Mouse (Mus musculus) left cerebral cortex, adult 18-20 months (tissue): ENCODE measurements around the gene Ahnak. TPM values are rescaled to one million over a fixed set of nuclear protein-coding genes. Genes with fewer than 3 reads are reported as not detected.
"Not testable (repeated sequence)": the region's sequence is repeated elsewhere in the genome, so short reads cannot be mapped to it uniquely, and the experiment has no call there.

Source experiments
- DNase-seq, 2 experiments: peaks; one replicate each; pipeline ENCODE4 v3.0.0; 2021 to 2022; ENCODE audit warnings: low spot score in 2 of 2, mixed read lengths in 1 of 2
- total RNA-seq, 2 experiments: library from RNA; stranded (reverse); gene quantifications; 2 replicates each; pipeline ENCODE4 v1.2.3; 2021

Ahnak gene
- total RNA-seq, 2 experiments from 2014 or later = 18.6 to 23.5 TPM

DNA sequence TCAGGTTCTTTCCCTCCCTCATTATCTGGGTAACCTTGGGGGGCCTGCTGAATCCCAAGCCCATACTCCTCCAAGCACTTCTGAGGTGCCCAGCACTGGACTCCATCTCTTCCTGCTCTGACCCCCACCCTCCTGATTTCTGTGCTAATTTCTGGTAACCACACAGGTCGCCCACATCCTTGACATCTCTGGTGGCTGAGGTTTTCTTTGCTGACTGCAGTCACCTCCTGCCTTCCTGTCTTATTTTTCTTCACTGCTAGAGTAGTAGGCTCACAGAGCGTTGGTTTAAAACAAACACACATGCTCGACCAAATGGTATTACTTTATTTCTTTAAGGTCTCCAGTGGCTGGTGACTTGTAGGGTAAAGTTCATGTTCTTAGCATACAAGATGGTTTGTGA is 49.1 kb downstream of the Ahnak start:
- no peak for DNase-seq

DNA sequence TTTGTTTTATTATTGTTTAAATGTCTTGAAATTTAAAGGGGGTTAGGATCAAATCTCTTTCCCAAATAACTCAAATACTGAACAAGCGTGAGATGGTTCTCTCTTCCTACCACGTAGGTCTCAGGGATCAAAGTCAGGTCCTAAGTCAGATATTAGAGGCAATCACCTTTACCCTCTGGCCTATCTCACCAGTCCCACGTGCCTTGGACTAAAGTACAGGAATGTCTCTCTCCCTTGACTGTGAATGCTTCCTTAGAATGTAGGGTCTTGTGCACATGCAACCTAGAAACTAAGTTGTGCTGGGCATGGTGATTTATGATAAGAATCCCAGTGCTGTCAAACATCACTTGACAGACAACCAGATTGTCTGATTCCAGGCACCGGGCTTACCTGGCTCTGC is 50.2 kb downstream of the Ahnak start:
- no peak for DNase-seq

DNA sequence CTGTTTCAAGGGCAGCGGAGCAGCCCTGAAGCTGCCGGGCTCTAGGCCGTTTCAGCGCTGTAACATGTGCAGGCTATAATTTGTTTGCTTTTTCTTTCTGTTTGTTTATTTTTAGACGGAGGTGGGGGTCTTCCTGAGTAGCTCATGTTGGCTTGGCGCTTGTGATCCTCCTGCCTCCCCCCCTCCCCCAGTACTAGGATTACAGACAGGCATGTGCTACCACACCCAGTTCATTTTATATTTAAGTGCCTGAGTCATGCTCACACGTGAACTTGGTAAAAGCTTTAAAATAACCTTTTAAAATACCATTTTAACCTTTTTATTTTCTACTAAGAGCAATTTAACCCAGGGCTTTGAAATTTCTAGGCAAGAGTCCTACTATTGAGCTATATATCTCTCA is 50.8 kb downstream of the Ahnak start:
- no peak for DNase-seq

DNA sequence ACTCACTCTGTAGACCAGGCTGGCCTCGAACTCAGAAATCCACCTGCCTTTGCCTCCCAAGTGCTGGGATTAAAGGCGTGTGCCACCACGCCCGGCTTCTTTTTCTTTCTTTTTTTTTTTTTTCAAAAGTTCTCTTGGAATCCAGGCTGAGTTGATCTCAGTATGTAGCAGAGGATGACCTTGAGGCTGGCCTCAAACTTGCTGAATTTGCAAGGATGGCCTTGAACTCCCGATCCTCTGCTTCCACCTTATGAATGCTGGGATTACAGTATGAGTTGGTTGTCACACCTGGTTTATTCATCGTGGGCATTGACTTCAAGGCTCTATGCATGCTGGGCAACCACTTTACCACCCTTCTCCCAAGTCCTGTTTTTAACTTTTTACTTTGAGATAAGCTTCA is 51.6 kb downstream of the Ahnak start:
- DNase-seq = no peak

DNA sequence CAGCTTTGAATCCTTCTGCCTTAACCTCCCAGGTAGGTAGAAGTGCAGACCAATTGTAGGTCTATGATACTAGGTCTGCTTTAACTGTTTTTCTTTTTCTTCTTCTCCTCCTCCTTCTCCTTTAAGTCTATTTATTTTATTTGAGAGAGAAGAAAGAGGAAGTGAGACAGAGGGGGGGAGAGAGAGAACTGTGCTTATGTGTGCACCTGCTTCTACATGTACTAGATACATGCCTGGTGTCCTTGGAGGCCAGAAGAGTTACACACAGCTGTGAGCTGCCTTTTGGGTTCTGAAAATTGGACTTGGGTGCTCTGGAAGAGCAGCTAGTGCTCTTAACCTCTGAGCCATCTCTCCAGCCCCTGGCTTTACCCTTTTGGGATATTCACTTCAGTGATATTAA is 52.0 kb downstream of the Ahnak start:
- no peak for DNase-seq

DNA sequence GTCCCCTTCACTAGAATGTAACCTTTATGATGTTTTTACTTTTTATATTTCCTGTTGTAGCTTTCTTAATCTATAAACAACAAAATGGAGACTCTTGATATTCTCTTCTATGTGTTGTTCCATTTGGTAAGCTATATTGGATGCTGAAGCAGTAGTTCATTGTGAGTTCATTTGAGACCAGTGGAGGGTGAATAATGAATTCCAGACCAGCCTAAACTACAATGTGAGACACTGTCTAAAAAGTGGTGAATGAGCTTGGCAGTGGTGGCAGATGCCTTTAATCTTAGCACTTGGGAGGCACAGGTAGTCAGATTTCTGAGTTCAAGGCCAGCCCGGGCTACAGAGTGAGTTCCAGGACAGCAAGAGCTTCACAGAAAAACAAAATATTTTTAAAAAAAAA is 54.0 kb downstream of the Ahnak start:
- no peak for DNase-seq

DNA sequence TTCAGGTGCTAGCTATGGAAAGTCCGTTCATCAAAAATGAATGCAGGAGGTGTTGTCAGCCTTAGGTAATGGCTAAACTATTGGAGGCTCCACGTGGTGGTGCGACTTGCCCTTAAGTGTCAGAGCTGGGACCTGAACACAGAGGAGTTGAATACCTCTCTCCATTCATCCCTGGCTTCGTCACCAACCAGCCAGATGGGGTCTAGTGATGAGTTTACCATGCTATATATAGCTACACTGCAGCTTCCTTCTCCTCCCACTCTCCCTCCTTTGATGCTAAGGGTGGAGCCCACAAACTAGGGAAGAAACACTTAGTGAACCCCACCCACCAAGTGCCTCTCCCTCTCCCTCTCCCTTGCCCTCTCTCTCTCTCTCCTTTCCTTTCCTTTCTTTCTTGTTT is 55.2 kb downstream of the Ahnak start:
- no peak for DNase-seq

DNA sequence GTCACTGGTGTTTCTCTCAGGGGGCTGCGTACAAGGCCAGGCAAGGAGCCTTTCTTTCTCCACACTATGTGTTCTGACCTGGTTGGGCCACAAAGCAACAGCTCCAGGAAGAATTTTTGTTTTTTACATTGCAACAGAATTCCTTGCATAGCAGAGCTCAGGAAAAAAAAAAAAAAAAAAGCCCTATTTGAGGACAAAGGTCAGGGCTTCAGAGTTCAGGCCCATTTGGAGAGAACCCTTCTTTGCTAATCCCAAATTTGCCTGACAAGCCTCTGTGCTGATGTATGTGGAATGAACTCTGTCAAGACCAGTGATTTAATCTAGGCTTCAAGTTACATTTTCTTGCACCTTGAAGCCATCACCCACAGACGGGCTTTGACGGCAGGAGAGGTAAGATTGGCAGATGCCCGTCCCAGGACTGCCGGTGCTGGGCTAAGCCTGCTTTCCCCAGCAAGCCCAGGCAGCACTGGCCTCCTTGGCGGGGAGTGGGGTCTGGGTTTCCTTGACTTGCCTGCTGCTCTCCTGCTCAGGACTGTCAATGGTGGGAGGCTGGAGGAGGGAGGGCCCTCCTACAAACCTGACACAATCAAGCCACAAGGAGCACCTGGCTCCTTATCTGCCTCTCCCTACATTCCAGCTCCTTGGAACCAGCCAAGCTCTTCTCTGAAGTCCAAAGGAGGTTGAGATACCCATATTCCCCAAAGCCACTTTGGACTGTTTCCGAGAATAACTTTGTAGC is 58.3 kb downstream of the Ahnak start:
- no peak for DNase-seq

DNA sequence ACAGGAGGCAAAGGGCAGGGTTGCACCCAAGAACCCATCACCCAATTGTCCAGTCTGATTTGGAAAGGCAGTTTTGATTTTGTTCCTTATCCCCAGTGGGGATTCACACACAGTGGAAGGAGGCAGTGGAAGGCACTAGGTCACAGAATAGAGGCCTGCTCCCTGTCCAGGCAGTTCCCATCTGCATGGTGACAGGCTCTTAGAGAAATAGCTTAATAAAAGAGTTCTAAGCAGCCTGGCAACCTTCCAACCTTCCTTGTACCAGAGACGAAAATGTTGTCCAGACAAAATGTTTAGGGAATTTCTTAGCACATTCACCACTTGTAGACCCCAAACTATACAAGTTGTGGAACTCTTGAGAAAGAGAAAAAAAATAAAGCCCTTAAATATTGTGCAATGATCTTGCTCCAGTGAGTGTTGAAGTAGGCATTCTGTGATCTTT is 58.9 kb downstream of the Ahnak start:
- DNase-seq = no peak

DNA sequence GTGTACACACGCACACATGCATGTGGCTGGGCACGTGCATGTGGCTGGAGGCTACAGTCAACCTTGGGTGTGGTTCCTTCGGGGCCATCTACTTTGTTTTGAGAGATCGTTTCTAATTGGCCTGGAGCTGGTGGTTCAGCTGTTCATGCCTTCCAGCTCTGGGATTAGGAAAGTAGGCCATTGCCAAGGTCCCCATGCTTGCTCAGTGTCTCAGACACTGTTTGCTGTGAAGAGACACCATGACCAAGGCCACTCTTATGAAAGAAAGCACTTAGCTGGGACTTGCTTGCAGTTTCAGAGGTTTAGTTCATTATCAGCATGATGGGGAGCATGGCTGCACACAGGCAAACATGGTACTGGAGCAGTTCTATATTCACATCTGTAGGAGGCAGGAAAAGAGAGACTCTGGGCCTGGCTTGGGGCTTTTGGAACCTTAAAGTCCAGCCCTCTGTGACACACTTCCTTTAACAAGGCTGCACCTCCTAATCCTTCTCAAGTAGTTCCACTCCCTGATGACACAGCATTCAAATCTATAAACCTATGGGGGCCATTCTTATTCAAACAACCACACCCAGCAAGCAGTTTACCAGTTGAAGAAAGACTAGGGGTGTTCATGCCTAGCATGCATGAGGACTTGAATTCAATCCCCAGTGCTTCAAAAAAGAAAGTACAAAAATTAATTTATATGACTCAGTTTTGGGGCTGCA is 60.0 kb downstream of the Ahnak start:
- no peak for DNase-seq

DNA sequence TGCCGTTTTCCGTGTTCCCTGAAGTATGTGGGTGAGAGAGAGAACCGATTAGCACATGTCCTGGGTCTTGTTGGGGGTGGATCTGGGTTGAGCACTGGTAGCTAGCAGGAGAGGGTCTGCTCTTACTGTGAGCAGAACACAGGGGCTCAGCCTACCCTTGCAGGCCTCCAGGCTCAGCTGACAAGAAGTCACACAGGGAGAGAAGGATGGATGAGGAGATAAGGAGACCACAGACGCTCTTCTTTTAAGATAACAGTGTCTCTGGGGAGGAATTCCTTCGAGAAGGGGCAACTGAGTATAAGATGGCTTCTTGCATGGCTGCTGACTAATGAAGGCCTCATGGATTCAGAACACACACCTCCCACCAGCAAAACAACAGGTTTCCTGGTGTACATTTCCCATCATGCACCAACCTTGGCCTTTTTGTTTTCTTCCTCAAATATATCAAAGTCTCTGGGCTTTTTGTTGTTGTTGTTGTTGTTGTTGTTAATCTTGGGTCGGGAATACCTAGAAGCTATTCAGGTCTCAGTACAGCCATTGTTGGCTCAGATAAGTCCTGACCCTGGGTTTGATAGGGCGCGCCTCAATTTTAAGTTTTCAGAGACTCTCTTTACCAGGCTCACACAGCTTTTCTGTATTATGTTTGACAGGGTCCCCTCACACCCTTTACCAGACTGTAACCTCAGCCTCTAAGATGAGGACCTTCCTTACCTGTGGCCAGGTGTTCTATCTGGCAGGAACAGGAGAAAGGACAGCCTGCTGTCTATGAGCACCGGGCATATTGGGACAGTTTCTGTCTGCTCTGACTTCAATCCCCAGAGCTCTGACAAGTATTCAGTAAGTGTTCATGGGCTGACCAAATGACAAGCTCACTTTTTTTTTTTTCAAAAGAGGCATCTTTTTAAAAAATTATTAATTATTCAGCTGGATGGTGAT is 61.5 kb downstream of the Ahnak start:
- no peak for DNase-seq

DNA sequence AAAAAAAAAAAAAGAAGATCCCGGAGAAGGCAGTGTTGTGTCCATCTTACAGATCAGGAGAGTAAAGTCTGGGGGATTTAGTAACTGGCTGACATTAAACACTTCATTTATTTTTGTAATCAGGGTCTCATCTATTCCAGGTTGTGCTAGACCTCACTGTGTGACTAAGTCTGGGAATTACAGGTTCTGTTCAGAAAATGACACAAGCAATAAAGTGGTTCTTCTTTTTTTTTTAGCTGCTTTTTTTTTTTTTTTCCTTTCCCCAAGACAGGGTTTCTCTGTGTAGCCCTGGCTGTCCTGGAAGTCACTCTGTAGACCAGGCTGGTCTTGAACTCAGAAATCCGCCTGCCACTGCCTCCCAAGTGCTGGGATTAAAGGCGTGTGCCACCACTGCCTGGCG is 62.9 kb downstream of the Ahnak start:
- not testable (repeated sequence) for DNase-seq

DNA sequence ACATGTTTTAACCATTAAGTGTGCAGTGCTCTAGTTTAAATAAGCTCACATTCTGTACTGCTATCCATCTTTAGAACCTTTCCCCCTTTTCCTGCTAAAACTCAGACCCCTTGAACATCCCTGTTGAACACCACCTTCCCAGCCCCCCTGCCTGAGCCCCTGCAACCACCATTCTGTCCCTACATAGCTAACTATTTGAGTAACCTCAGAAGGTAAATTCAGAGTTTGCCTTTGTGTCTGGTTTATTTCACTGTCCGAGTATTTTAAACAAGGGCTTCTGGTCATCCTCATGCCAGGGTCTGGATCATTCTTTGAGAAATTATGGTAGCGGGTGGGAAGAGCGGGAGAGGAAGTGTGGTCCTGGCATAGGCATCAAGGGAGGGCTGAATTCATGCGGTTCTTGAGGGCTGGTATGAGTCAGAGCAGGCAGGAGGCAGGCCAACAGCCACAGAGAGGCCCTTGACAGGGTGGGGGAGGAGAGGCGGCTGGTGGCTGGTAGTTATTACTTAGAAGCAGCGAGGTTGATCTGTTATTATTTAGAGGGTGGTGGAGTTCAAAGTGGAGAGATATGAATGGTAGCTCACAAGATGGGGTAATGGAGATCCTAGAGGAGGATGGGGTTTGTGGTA is 63.8 kb downstream of the Ahnak start:
- DNase-seq = no peak

DNA sequence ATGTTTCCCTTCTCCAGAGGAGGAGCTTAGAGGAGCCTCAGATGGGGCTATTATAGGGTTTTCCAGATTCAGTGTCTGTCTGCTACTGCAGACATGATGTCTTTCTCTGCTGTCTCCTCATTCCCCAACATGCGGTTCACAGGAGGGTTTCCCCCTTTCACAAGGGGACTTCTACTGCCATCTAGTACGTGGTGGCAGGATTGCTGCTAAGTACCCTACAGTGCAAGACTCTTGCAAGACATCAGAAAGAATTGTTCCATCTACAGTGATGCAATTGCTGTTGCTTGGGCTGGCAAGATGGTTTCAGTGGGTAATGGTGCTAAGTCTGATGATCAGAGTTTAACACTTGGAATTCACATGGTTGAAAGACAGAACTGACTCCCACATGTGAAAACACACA is 66.1 kb downstream of the Ahnak start:
- DNase-seq = no peak

DNA sequence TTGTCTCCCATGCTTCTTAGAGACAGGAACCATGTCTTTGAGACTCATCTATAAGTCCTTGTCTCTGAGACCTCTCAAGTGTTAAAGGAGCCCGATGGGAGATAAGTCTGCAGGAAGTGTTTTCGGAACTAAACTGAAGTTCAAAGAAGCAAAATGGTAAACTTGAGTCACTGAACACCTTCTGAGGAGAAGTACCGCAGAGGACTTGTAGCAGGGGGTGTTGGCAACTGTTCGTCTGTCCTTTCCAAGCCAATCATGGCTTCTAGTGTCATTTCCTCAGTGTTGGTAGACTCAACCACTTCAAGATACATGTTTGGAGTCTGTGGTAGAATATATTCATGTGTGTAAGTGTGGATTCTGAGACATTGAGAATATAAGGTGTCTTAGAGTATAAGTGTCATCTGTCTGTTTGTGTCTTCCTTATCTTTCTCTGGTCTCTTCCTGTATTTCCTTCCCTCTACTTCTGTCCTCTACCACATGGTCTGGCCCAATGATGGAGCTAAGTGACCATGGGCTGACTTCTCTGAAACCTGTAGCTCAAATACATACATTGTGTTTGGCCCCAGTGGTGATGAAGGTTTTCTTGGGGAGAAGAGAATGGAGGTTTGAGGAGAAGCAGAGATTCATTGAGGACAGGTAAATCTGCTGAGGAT is 66.7 kb downstream of the Ahnak start:
- no peak for DNase-seq

DNA sequence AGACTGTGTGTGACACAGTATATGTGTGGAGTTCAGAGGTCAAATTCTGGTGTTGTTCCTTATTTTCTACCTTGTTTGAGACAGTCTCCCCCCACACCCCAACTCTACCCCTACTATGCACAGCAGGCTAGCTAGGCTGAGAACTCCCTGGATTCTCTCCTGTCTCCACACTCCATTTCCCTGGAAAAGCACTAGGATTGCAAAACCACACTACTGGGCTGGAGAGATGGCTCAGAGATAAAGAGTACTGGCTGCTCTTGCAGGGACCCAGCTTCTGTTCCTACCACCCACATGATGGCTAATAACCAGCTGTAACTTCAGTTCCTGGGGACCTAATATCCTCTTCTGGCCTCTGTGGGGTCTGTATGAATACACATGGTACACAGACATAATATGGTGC is 68.6 kb downstream of the Ahnak start:
- no peak for DNase-seq

DNA sequence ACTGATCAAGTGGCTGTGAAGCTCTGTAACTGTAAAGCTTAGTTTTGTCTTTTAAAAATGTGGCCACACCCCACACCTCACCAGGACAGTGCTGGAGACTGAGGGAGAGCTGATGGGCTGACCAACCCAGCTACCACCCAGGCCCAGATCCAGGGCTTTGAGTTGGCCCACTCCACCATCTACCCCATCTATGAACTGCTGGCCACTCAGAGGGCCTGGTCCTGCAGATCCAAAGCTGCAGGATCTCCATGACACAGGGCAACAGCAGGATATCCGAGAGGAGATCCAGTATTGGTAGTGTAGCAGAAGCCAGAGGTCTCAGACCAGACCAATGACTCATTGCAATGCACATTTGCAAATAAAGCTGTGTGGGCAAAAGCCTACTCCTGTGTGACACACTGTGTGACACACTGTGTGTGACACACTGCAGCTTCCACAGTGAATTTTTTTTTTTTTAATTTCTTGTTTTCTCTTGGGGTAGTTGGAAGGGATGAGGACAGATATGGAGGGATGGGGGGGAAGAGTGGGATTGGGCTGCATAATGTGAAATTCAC is 69.3 kb downstream of the Ahnak start:
- DNase-seq = no peak

DNA sequence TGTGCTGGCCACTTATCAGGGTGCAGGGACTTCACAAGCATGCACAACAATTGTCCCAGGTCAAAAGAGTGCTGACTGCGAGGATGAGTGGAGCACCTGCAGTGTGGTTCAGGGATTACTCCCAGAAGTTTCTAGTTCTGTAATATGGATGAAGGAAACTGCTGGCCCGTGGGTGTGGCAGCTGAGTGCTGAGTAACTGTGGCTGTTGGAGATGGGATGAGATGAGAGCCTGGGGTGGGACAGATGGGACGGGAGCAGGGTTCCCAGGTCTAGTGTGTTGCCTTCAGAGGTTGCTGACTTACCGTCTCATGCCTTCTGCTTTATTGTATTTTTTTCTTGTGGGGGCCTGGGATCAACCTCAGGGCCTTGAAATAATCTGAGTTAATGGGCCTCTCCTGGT is 69.9 kb downstream of the Ahnak start:
- no peak for DNase-seq

DNA sequence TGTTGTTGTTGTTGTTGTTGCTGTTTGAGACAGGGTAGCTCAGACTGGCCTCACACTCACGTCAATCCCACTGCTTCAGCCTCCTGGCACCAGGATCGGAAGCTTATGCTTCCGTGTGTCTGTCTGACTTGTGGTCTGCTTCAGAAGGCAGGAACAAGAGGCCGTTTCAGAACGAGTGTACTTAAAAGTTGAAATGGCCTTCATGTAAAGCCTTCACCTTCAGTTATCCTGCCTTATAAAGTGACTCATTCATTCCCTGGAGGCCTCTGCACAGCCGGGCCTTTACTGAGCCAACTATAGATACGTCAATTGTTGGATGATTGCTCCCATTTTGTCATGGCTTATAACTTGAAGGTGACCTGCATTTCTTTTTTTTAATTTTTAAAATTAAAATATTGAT is 70.3 kb downstream of the Ahnak start:
- DNase-seq = no peak

DNA sequence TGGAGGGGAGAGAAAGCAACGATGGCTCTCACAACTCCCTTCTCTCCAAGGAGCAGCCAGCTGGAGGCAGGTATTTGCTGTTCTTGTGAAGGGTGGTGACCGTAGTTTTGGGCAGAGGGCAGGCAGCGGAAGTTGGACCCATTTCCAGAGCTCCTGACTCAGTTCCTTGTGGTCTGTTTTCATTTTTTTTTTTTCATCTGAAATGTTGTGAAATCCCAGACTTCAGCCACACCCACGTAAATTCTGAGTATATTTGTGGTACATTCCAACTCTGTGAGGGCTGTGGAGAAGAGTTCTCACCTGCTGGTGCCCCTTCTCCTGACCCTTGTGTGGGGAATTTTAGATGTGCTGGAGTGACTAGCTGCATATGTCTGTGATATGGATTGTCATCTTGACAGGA is 71.0 kb downstream of the Ahnak start:
- no peak for DNase-seq
